Mouse (Mus musculus) olfactory bulb, adult 2 months (tissue): ENCODE data around the gene Map3k4.

Experiments
- CTCF ChIP-seq: fragments of 200-500 bp; IDR thresholded peaks from 2 replicates; pipeline ENCODE4 v1.5.1; 2012; ENCODE audit warnings: low read depth, mild to moderate bottlenecking, low read length, moderate library complexity; ENCODE audit not compliant: insufficient read depth
- POLR2A ChIP-seq: fragments of 200-500 bp; IDR thresholded peaks from 2 replicates; pipeline ENCODE4 v1.6.1; 2012; ENCODE audit warnings: mild to moderate bottlenecking, low read depth, low read length, moderate library complexity; ENCODE audit not compliant: insufficient read depth

DNA sequence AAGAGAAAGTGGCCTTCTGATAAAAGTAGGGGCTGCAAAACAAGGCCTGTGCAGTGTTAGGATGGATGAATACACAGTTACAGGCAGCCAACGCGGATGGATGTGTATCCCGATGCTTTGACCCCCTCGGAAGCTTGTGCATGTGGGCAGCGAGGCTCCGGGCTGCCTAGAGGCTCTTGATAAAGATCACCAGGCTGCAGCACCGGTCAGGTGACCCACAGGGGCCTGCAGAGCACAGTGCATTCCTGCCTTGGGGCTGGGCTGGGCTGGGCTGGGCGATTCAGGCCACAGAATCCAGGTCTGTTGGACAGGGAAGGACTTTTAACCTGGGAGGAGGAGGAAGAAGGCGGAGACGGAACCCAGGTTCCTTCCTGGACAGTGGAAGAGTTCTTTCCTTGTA lies 123.0 kb downstream of the Map3k4 start:
- TF ChIP-seq CTCF (no peak), POLR2A (no peak)
